Comparison of ENCODE assay signal across 8 mouse cellular contexts in genomic region chr13:42812762-42813161, GRCm38 (mm10).
A peak's percentile ranks its signal among the peaks of the same experiment; 100 is the strongest.
DNase-seq lines count a peak whose midpoint lies in the region; ATAC-seq lines count a peak whose summit lies in the region.
"Had no signal": no experiment of that assay in that cellular context is flagged by ENCODE, and none has a peak within 500 bp of the region (broad histone marks: within the 10 kb centered on the region; RNA-seq: fewer than 3 reads in every experiment).

No protein-coding gene starts in this region.

- H3K9ac ChIP-seq in liver, embryonic 11.5 days (ENCODE audit: low read depth, low read length): no peak overlapping the region
- no peak overlapping the region for H3K9ac ChIP-seq in liver, embryonic 12.5 days
- H3K9ac ChIP-seq in forebrain, embryonic 12.5 days: no peak overlapping the region
- H3K9ac ChIP-seq in limb, embryonic 11.5 days (ENCODE audit: low read length): no peak overlapping the region
- 0 out of 2 replicates have a peak overlapping the region, but pooled peaks have one; percentile 46 for H3K9ac ChIP-seq in stomach, embryonic 16.5 days (ENCODE audit: low read length)

- WGBS in liver, embryonic 11.5 days: 34% methylated on average over 7 of the region's 7 CpGs
- 24% methylated on average over 7 of the region's 7 CpGs for WGBS in liver, embryonic 12.5 days (ENCODE audit: insufficient replicate concordance)
- 20% methylated on average over 7 of the region's 7 CpGs for WGBS in forebrain, embryonic 12.5 days
- WGBS in limb, embryonic 11.5 days: 18% methylated on average over 7 of the region's 7 CpGs
- WGBS in stomach, embryonic 16.5 days: 15% methylated on average over 7 of the region's 7 CpGs

- peak overlapping the region; percentile 14; the same call in 1 of the 2 replicates for H3K4me2 ChIP-seq in liver, embryonic 11.5 days
- H3K4me2 ChIP-seq in liver, embryonic 12.5 days: no peak overlapping the region
- peak overlapping the region; percentile 44 for H3K4me2 ChIP-seq in forebrain, embryonic 12.5 days
- H3K4me2 ChIP-seq in limb, embryonic 11.5 days (ENCODE audit: low read depth, severe bottlenecking): 0 out of 2 replicates have a peak overlapping the region, but pooled peaks have one; percentile 13
- peak overlapping the region; percentile 44 for H3K4me2 ChIP-seq in stomach, embryonic 16.5 days (ENCODE audit: low read depth, low read length)

- no peak overlapping the region for H3K27ac ChIP-seq in liver, embryonic 11.5 days (ENCODE audit: low read depth, low read length)
- H3K27ac ChIP-seq in liver, embryonic 12.5 days: no peak overlapping the region
- no peak overlapping the region for H3K27ac ChIP-seq in forebrain, embryonic 12.5 days
- H3K27ac ChIP-seq in limb, embryonic 11.5 days (replicated peaks; ENCODE audit: low read depth, low read length): no peak overlapping the region
- H3K27ac ChIP-seq in stomach, embryonic 16.5 days (ENCODE audit: low read length): no peak overlapping the region
- H3K27ac ChIP-seq: macrophage had no signal

- ATAC-seq in liver, embryonic 11.5 days (replicated peaks; ENCODE audit: low FRiP score): no peak
- no peak for ATAC-seq in liver, embryonic 12.5 days
- peak; percentile 86 for ATAC-seq in forebrain, embryonic 12.5 days (ENCODE audit: low FRiP score)
- peak; percentile 68; the same call in 1 of the 2 replicates for ATAC-seq in limb, embryonic 11.5 days (ENCODE audit: insufficient number of reproducible peaks, low FRiP score, low TSS enrichment, low read depth)
- peak; percentile 80 for ATAC-seq in stomach, embryonic 16.5 days (ENCODE audit: insufficient read depth, low FRiP score)

- H3K27me3 ChIP-seq in liver, embryonic 11.5 days (replicated peaks; ENCODE audit: control insufficient read depth, insufficient read depth, low read length): 0 out of 2 replicates have a peak, but pooled peaks cover 3% of the 10 kb centered on the region
- 0 out of 2 replicates have a peak, but pooled peaks cover 11% of the 10 kb centered on the region for H3K27me3 ChIP-seq in liver, embryonic 12.5 days (replicated peaks)
- H3K27me3 ChIP-seq in forebrain, embryonic 12.5 days: 0 out of 2 replicates have a peak, but pooled peaks cover 10% of the 10 kb centered on the region
- H3K27me3 ChIP-seq in limb, embryonic 11.5 days (ENCODE audit: control insufficient read depth, insufficient read depth, low read length): no peaks in the 10 kb centered on the region
- H3K27me3 ChIP-seq in stomach, embryonic 16.5 days (ENCODE audit: control insufficient read depth, insufficient read depth, low read length): no peaks in the 10 kb centered on the region

- no peaks in the 10 kb centered on the region for H3K36me3 ChIP-seq in liver, embryonic 11.5 days (ENCODE audit: control insufficient read depth, insufficient read depth, low read length)
- H3K36me3 ChIP-seq in liver, embryonic 12.5 days: no peaks in the 10 kb centered on the region
- H3K36me3 ChIP-seq in forebrain, embryonic 12.5 days (replicated peaks): no peaks in the 10 kb centered on the region
- no peaks in the 10 kb centered on the region for H3K36me3 ChIP-seq in limb, embryonic 11.5 days (ENCODE audit: control insufficient read depth, insufficient read depth, low read length)
- no peaks in the 10 kb centered on the region for H3K36me3 ChIP-seq in stomach, embryonic 16.5 days (ENCODE audit: control insufficient read depth, insufficient read depth, low read length)

- no peaks in the 10 kb centered on the region for H3K4me1 ChIP-seq in liver, embryonic 11.5 days (replicated peaks; ENCODE audit: control insufficient read depth, insufficient read depth, low read length)
- H3K4me1 ChIP-seq in liver, embryonic 12.5 days: no peaks in the 10 kb centered on the region
- H3K4me1 ChIP-seq in forebrain, embryonic 12.5 days: peaks cover 13% of the 10 kb centered on the region; the same call in 1 of the 2 replicates
- H3K4me1 ChIP-seq in limb, embryonic 11.5 days (ENCODE audit: control insufficient read depth, insufficient read depth, low read length): no peaks in the 10 kb centered on the region
- H3K4me1 ChIP-seq in stomach, embryonic 16.5 days (ENCODE audit: control insufficient read depth, insufficient read depth, low read length): no peaks in the 10 kb centered on the region

- no peak for DNase-seq in liver, embryonic 11.5 days (ENCODE audit: low spot score)
- peak; percentile 57 for DNase-seq in limb, embryonic 11.5 days (ENCODE audit: low spot score)
- no peak for DNase-seq in natural killer cell, adult 2 months (ENCODE audit: low spot score in 2 of 2)
- DNase-seq in adipocyte (ENCODE audit: low spot score): no peak

- H3K4me3 ChIP-seq in liver, embryonic 11.5 days (ENCODE audit: low read depth, low read length): no peak overlapping the region
- no peak overlapping the region for H3K4me3 ChIP-seq in liver, embryonic 12.5 days
- H3K4me3 ChIP-seq in forebrain, embryonic 12.5 days (replicated peaks): no peak overlapping the region
- no peak overlapping the region for H3K4me3 ChIP-seq in limb, embryonic 11.5 days (ENCODE audit: low read depth, low read length)
- H3K4me3 ChIP-seq in stomach, embryonic 16.5 days (replicated peaks; ENCODE audit: low read length): peak overlapping the region; percentile 18

- no peaks in the 10 kb centered on the region for H3K9me3 ChIP-seq in liver, embryonic 11.5 days (ENCODE audit: control insufficient read depth, low read length)
- no peaks in the 10 kb centered on the region for H3K9me3 ChIP-seq in liver, embryonic 12.5 days (replicated peaks)
- 0 out of 2 replicates have a peak, but pooled peaks cover 6% of the 10 kb centered on the region for H3K9me3 ChIP-seq in forebrain, embryonic 12.5 days
- H3K9me3 ChIP-seq in limb, embryonic 11.5 days (ENCODE audit: control insufficient read depth, low read length): no peaks in the 10 kb centered on the region
- H3K9me3 ChIP-seq in stomach, embryonic 16.5 days (replicated peaks; ENCODE audit: control insufficient read depth, low read length): no peaks in the 10 kb centered on the region

Comparison
In these comparisons a context has a peak if more than half of its experiments do, and no peak if none do; other contexts are left out.
1. ATAC-seq: peak in forebrain, embryonic 12.5 days (single experiment), limb, embryonic 11.5 days (single experiment) and stomach, embryonic 16.5 days (single experiment); none in liver, embryonic 11.5 days (single experiment) and liver, embryonic 12.5 days (single experiment).